Mouse (Mus musculus) testis, adult 2 months (tissue): Measurements from ENCODE around the gene Gm5475. TPM values are rescaled to one million over a fixed set of nuclear protein-coding genes. Genes with fewer than 3 reads are reported as not detected.
A peak's percentile ranks its signal among the peaks of the same experiment; 100 is the strongest.
"Not testable (repeated sequence)": the region's sequence is repeated elsewhere in the genome, so short reads cannot be mapped to it uniquely, and the experiment has no call there.

Source experiments
- H3K27ac ChIP-seq: fragments of 200-500 bp; 2 replicates; pipeline ENCODE4 v1.5.1; 2012; ENCODE audit warnings: low read depth, low read length; ENCODE audit not compliant: control insufficient read depth, insufficient read depth
- H3K27me3 ChIP-seq: fragments of 200-500 bp; 2 replicates; pipeline ENCODE4 v1.6.1; 2012; ENCODE audit warnings: mild to moderate bottlenecking, low read length, moderate library complexity; ENCODE audit not compliant: control insufficient read depth, insufficient read depth
- H3K36me3 ChIP-seq: fragments of 200-500 bp; 2 replicates; pipeline ENCODE4 v1.6.1; 2012; ENCODE audit warnings: mild to moderate bottlenecking, low read length; ENCODE audit not compliant: control insufficient read depth, insufficient read depth
- H3K4me1 ChIP-seq: fragments of 200-500 bp; 2 replicates; pipeline ENCODE4 v1.6.1; 2012; ENCODE audit warnings: low read length; ENCODE audit not compliant: control insufficient read depth, insufficient read depth
- H3K4me3 ChIP-seq: fragments of 200-500 bp; 2 replicates; pipeline ENCODE4 v1.5.1; 2012; ENCODE audit warnings: low read depth, mild to moderate bottlenecking, low read length, moderate library complexity, mixed read lengths; ENCODE audit not compliant: control insufficient read depth
- CTCF ChIP-seq: fragments of 200-500 bp; IDR thresholded peaks from 2 replicates; pipeline ENCODE4 v1.5.1; 2012; ENCODE audit warnings: low read depth, mild to moderate bottlenecking, inconsistent platforms, low read length, moderate library complexity; ENCODE audit not compliant: control insufficient read depth, insufficient read depth, insufficient replicate concordance
- POLR2A ChIP-seq: fragments of 200-500 bp; IDR thresholded peaks from 2 replicates; pipeline ENCODE4 v1.6.1; 2012; ENCODE audit warnings: low read depth, mild to moderate bottlenecking, inconsistent platforms, low read length, moderate library complexity; ENCODE audit not compliant: control insufficient read depth
- polyA plus RNA-seq: library from polyadenylated mRNA; depleted of rRNA; stranded (reverse); fragments of >200 nt; gene quantifications from 2 replicates; pipeline ENCODE4 v1.2.3, GENCODE M21; 2012; rRNA removed

The Gm5475 gene
- polyA plus RNA-seq, result 0.19 and 0.30 TPM in 2 replicates

DNA sequence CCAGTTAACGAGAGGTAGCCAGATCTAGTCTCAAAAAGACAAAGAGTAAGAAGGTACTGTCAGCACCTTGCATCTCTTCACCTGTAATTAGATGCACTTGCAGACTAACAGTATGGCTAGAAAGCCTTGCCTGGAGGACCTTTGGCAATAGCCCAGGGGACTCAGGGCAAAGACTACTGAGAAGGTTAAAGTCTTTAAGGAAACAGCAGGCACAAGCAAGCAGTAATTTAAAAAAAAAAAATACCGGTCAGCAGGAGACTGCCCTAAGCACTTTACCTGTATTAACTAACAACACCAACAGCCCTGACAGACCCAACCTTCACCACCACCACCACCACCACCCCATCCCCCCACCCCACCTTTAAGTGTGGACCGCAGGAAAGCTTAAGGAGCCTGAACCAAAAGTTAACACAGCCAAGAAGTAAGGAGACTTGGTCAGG, at the start of gene Gm5475:
Gene Gm5475, plus strand, starts transcription at position 390 of the 440 bp plus-strand sequence.
- Histone ChIP-seq H3K4me1 (peaks cover 17% of the 10 kb centered on the region), H3K4me3 (peak within 1 kb of the TSS; percentile 90), H3K27ac (peak within 1 kb of the TSS; percentile 81)
- not testable (repeated sequence) for H3K27me3 ChIP-seq, H3K36me3 ChIP-seq

DNA sequence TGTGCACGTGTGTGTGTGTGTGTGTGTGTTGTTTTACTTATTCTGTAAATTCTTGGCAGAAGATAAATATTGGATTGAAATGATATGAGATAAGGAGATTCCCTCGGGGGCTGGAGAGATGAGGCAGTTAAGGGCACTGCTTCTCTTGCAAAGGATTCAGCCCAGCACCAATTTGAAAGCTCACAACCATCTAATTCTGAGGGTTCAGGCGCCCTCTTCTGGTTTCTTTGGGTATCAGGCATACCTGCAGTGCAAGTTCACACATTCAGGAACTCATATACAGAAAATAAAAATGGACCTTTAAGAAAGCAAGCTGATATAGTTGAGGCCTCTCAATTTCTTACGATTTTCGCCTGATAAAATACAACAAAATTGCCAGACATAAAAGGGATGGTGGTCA, 46.9 kb upstream of the Gm5475 start:
- Histone ChIP-seq H3K36me3 (no peaks in the 10 kb centered on the region), H3K4me3 (no peak overlapping the region), H3K4me1 (no peaks in the 10 kb centered on the region), H3K27me3 (no peaks in the 10 kb centered on the region), H3K27ac (no peak overlapping the region)
- TF ChIP-seq CTCF (no peak), POLR2A (no peak)

DNA sequence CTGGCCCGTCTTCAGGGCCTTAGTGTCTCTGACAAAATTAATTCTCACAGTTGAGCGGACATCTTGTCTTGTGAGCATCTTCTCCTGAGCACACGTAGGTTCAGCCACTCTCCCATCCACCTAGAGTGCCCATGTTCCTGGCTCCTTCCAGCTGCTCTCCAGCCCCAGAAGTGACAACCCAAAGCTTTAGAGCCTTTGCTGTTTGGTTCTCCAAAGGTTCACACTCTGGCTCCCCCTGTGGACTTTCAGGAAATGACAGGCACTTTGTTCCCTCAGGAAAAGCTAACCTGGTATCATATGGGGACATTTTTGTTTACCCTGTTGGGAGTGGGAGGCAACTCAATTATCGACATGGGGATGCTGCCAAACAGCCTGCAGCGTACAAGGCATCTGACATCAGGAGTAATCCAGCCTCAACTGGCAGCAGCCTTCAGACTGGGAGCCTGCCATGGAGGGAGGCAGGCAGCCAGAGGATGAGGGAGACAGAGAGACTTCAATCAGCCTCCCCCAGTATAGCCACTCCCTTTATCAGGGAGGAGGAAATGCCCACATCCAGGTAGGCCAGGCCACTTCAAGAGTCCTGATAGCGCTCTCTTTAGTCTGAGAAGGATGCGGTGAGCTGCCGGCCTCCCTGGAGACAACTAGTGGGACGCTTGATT, 44.0 kb upstream of the Gm5475 start:
- not testable (repeated sequence) for H3K36me3 ChIP-seq, H3K4me1 ChIP-seq, H3K27me3 ChIP-seq, H3K4me3 ChIP-seq, H3K27ac ChIP-seq

DNA sequence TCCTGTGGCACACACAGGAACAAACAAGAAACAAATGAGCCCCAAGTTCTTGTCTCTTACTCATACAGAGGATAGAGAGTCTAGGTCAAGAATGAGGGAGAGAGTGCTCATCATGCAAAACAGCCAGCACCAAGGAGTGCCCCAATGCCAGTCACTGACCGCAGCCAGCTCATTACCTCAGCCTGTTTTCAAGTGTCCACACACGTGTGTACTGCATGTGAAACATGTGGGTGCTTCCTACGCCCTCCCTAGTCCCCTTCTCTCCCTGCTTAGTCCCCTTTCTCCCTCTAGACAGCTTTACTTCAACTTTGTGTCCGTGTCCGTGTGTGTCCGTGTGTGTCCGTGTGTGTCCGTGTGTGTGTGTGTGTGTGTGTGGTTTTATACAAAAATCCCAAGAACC, 42.3 kb upstream of the Gm5475 start:
- no peak overlapping the region for H3K4me3 ChIP-seq
- no peaks in the 10 kb centered on the region for H3K27me3 ChIP-seq
- no peak overlapping the region for H3K27ac ChIP-seq
- no peaks in the 10 kb centered on the region for H3K4me1 ChIP-seq
- no peaks in the 10 kb centered on the region for H3K36me3 ChIP-seq
- TF ChIP-seq POLR2A, result no peak
- no peak for TF ChIP-seq CTCF

DNA sequence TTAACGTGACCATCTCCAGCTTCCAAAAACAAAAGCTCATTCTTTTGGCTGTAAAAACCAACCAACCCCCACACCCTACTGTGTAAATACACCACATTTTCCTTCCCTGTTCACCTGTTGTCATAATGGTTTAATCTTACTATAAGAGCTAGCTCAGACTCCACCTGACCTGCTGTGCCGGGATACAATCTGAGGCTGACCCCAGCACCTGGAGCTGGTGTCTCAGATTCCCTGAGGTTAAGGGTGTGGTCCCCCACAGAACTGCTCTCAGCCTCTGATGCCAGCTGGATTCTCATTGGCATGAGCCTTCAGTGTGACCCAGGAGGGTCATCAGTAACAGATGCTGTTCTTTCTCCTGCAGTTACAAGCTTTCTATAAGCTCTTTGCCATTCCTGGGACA, 41.8 kb upstream of the Gm5475 start:
- Histone ChIP-seq H3K27ac (no peak overlapping the region), H3K4me1 (no peaks in the 10 kb centered on the region), H3K4me3 (no peak overlapping the region), H3K36me3 (no peaks in the 10 kb centered on the region), H3K27me3 (no peaks in the 10 kb centered on the region)
- no peak for TF ChIP-seq CTCF
- no peak for TF ChIP-seq POLR2A

DNA sequence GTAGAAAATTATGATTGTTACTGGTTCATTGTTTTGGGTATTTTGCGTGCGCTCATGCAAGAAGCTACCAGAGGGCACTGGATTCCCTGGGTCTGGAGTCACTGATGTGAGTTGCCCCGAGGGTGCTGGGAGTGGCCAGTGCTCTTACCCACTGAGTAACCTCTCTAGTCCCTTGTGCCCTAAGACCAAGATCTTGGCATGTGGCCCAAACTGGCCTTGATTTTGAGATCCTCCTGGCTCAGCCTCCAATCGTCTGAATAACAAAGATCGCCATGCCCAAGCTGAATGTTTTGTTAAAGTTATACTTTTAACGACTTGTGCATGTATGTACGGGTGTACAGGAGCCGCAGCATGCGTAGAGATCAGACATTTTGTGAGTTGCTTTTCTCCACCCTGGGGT, 36.2 kb upstream of the Gm5475 start:
- Histone ChIP-seq H3K4me3 (no peak overlapping the region), H3K36me3 (no peaks in the 10 kb centered on the region), H3K27ac (no peak overlapping the region), H3K4me1 (no peaks in the 10 kb centered on the region), H3K27me3 (no peaks in the 10 kb centered on the region)
- TF ChIP-seq CTCF (no peak), POLR2A (no peak)

DNA sequence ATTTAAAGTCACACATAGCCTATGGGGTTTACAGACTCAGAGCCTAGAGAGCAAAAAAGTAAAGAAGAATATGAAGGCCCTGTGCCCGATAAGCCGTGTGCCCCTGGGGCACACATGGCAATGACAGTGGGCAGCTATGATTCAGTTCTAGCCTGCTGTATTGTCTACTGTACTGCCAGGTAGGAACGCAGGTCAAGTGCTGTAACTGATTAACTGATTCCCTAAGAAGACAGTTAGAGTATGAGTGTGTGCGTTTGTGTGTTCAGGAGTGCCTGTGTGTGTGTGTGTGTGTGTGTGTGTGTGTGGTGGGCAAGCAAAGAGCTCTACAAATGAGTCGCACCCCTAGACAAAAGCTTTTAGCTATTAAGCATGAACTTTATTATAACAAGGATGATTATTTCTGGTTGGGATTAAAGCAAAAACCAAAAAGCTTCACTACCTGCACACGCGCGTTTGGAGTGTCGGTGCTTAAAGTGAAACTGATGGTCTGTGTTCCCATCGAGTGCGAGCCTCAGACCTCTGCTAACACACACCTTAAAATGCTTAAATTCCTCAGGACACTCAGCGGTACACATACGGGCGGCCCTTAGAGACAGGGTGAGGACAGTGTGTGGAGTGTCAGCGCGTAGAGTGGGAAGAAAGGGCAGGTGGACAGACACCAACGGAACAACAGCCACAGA, 34.3 kb upstream of the Gm5475 start:
- no peak for TF ChIP-seq POLR2A
- TF ChIP-seq CTCF, result no peak
- no peaks in the 10 kb centered on the region for H3K36me3 ChIP-seq
- H3K27ac ChIP-seq, result no peak overlapping the region
- H3K27me3 ChIP-seq, result no peaks in the 10 kb centered on the region
- H3K4me3 ChIP-seq, result no peak overlapping the region
- H3K4me1 ChIP-seq, result no peaks in the 10 kb centered on the region
